Mouse (Mus musculus) neural tube, postnatal 0 days (tissue): ENCODE measurements around the gene Cldn8. TPM values are rescaled to one million over a fixed set of nuclear protein-coding genes. Genes with fewer than 3 reads are reported as not detected.

ENCODE experiments used
- polyA plus RNA-seq: library from polyadenylated mRNA; unstranded; fragments of >200 nt; fragmentation: Nextera tagmentation; extraction: Ambion mirVana; gene quantifications from 2 replicates; pipeline ENCODE4 v1.2.1, GENCODE M21; 2015

Cldn8 gene
- 0.06 TPM in 1 of 2 replicates, not detected in the other for polyA plus RNA-seq

GRCm38 (mm10) chr16:88563045-88563913, at the start of gene Cldn8:
Cldn8 (minus strand) TSS chr16:88563183.

GRCm38 (mm10) chr16:88611922-88612321, 48.9 kb upstream of the Cldn8 start, which contains the start of gene Krtap24-1:
Krtap24-1 (minus strand) TSS chr16:88612279.

Other genes with a start within 250 kb of the Cldn8 start
- not detected in 2 replicates for gene Cldn17, start 56.2 kb downstream of the Cldn8 start, polyA plus RNA-seq
- gene Krtap24-1, start 49.1 kb upstream of the Cldn8 start, polyA plus RNA-seq = not detected in 2 replicates
- gene 2310079G19Rik, start 64.5 kb upstream of the Cldn8 start, polyA plus RNA-seq = not detected in 2 replicates
- gene Krtap26-1, start 84.6 kb upstream of the Cldn8 start, polyA plus RNA-seq = not detected in 2 replicates
- gene Krtap27-1, start 108.5 kb upstream of the Cldn8 start, polyA plus RNA-seq = not detected in 2 replicates
- gene 2310061N02Rik, start 144.8 kb upstream of the Cldn8 start, polyA plus RNA-seq = not detected in 2 replicates
- gene Krtap13-1, start 165.7 kb upstream of the Cldn8 start, polyA plus RNA-seq = not detected in 2 replicates
- not detected in 2 replicates for gene Krtap13, start 188.5 kb upstream of the Cldn8 start, polyA plus RNA-seq
- gene 2310034C09Rik, start 195.7 kb upstream of the Cldn8 start, polyA plus RNA-seq = not detected in 2 replicates
- gene 2310057N15Rik, start 211.0 kb upstream of the Cldn8 start, polyA plus RNA-seq = not detected in 2 replicates
- not detected in 2 replicates for gene Gm5965, start 214.7 kb upstream of the Cldn8 start, polyA plus RNA-seq
- not detected in 2 replicates for gene Gm20741, start 249.0 kb upstream of the Cldn8 start, polyA plus RNA-seq